In the genomic region with DNA sequence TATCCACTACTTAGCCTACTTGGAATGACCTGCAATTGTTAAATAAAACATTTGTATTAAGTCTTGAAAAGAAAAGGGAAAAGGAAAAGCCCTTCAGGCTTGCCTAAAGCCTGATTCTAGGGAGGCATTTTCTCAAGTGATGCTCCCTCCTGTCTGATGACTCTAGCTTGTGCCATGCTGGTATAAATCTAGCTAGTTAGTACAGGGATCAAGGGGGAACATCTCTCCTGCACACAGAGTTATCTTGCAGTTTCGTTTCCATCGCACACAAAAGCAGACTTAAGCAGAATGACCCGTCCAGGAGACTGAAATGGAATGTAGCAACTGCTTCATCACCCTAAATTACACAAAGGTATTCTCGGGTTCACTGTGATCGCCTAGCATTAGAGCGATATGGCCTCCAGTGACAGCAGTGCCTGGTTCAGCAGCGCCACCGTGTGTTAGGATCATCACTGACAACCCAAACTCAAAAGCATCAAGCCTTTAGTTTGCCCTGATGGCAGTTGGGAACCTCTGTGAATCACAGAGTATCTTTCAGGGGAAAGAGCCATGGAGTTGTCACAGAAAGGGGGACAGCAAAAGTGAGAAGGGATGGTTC, we compare ENCODE assay signal across 9 mouse cellular contexts. TPM values are rescaled to one million over a fixed set of nuclear protein-coding genes. Genes with fewer than 3 reads are reported as not detected.
A peak's percentile ranks its signal among the peaks of the same experiment; 100 is the strongest.
DNase-seq lines count a peak whose midpoint lies in the region; ATAC-seq and TF ChIP-seq lines count a peak whose summit lies in the region.
"Had no signal": no experiment of that assay in that cellular context is flagged by ENCODE, and none has a peak within 500 bp of the region (broad histone marks: within the 10 kb centered on the region; RNA-seq: fewer than 3 reads in every experiment).

No protein-coding gene starts in this region.

- ATAC-seq in hematopoietic stem cell, adult 5-6 weeks (replicated peaks in 1 of 2; ENCODE audit: insufficient read depth in 1 of 2, low FRiP score in 2 of 2, low TSS enrichment in 1 of 2, low read depth in 1 of 2, poor library complexity in 2 of 2, severe bottlenecking in 2 of 2) = peak; percentile 39 to 52; a peak in 3 of 4 replicates

- H3K4me1 ChIP-seq in MEL (ENCODE audit: control insufficient read depth in 1 of 2, insufficient read depth in 2 of 2, low read length in 2 of 2) = peaks cover 0 to 11% of the 10 kb centered on the region in 2 experiments; a peak in 2 of 4 replicates

- TF ChIP-seq POLR2A in MEL (IDR thresholded peaks at IDR 0.05; ENCODE audit: control insufficient read depth in 1 of 2, insufficient read depth in 1 of 2, low read depth in 1 of 2, low read length in 2 of 2, poor library complexity in 1 of 2) = no peak

- H3K79me2 ChIP-seq in MEL (ENCODE audit: control insufficient read depth, insufficient read depth, low read length, poor library complexity) = no peaks in the 10 kb centered on the region

- H3K27me3 ChIP-seq in MEL (ENCODE audit: control insufficient read depth in 1 of 2, insufficient read depth in 2 of 2, low read length in 2 of 2) = no peaks in the 10 kb centered on the region; a peak in 1 of 4 replicates
- H3K27me3 ChIP-seq: heart, embryonic 15.5 days had no signal

- peak; percentile 92 for TF ChIP-seq RAD21 in MEL (IDR thresholded peaks at IDR 0.05; ENCODE audit: low read depth, low read length)

- H3K9me3 ChIP-seq in MEL (replicated peaks; ENCODE audit: insufficient read depth, low read length) = no peaks in the 10 kb centered on the region
- H3K9me3 ChIP-seq: heart, embryonic 15.5 days had no signal

- H3K4me3 ChIP-seq in MEL (ENCODE audit: control insufficient read depth in 1 of 2, insufficient read depth in 1 of 2, low read depth in 2 of 2, low read length in 2 of 2) = no peak overlapping the region; a peak in 1 of 4 replicates
- H3K4me3 ChIP-seq: heart, embryonic 15.5 days had no signal

- H3K27ac ChIP-seq in MEL (ENCODE audit: control insufficient read depth, low read depth, low read length) = no peak overlapping the region
- H3K27ac ChIP-seq: heart, embryonic 15.5 days had no signal

- no peak overlapping the region for H3K9ac ChIP-seq in MEL (ENCODE audit: control insufficient read depth, low read depth, low read length, poor library complexity, severe bottlenecking)
- H3K9ac ChIP-seq: heart, embryonic 15.5 days had no signal

- TF ChIP-seq EP300 in MEL (IDR thresholded peaks at IDR 0.05; ENCODE audit: low read depth in 1 of 2, low read length in 2 of 2) = no peak

- peak; percentile 80 for DNase-seq in MEL (ENCODE audit: low read depth, low spot score)
- peak; percentile 90 to 93 for DNase-seq in cerebellum, adult 18-20 months
- DNase-seq in forelimb bud, embryonic 11.5 days (ENCODE audit: low read depth, low spot score) = peak; percentile 78
- peak; percentile 93 to 94 for DNase-seq in layer of hippocampus, postnatal 10 days (ENCODE audit: low spot score in 2 of 2)
- peak; percentile 76 for DNase-seq in lung, postnatal 25 days (ENCODE audit: low spot score)
- DNase-seq in retina, adult 2 months (ENCODE audit: low read depth, low spot score) = peak; percentile 67
- DNase-seq in thymus, postnatal 25 days = peak; percentile 82

- peak; percentile 86 to 91 (median 89) for TF ChIP-seq CTCF in MEL (IDR thresholded peaks at IDR 0.05 in 2 of 3, conservative IDR thresholded peaks at IDR 0.05 in 1 of 3; ENCODE audit: control insufficient read depth in 1 of 3, insufficient read depth in 1 of 3, low read depth in 2 of 3, low read length in 3 of 3, poor library complexity in 1 of 3, severe bottlenecking in 1 of 3)

- peaks cover 0 to 13% of the 10 kb centered on the region in 2 experiments; a peak in 2 of 4 replicates for H3K36me3 ChIP-seq in MEL (ENCODE audit: control insufficient read depth in 1 of 2, insufficient read depth in 2 of 2, low read length in 2 of 2)
- H3K36me3 ChIP-seq: heart, embryonic 15.5 days had no signal

TF ChIP-seq in MEL, 35 proteins besides CTCF, POLR2A, EP300 and RAD21:
- TF ChIP-seq MEF2A (IDR thresholded peaks at IDR 0.05; ENCODE audit: extremely low read depth, insufficient replicate concordance, low read depth, low read length, poor library complexity, severe bottlenecking) (no peak), ZC3H11A (IDR thresholded peaks at IDR 0.05; ENCODE audit: low read depth, low read length) (peak; percentile 75), SMC3 (IDR thresholded peaks at IDR 0.05; ENCODE audit: low read depth, low read length) (peak; percentile 93)

RNA-seq across cellular contexts. Expression of gene Sv2b, which starts 57.3 kb away (rescaled TPM):
- not detected in 2 replicates for total RNA-seq in MEL (2012; rRNA removed)
- not detected for polyA plus RNA-seq in MEL (2012; ENCODE audit: insufficient read depth in 1 of 2, insufficient read length in 2 of 2, low read depth in 1 of 2, low replicate concordance in 2 of 2, missing spikeins in 1 of 2)
- total RNA-seq in hematopoietic stem cell, adult 5-6 weeks (2017) = 0.13 TPM in 1 of 2 replicates, not detected in the other
- total RNA-seq in layer of hippocampus, postnatal 10 days (2021) = 100 to 1,000 TPM; 230 to 237 TPM

Comparison
In these comparisons a context has a peak if more than half of its experiments do, and no peak if none do; other contexts are left out.
1. RNA of gene Sv2b, which starts 57.3 kb away (total RNA-seq): 230 to 237 TPM in layer of hippocampus, postnatal 10 days; not detected in MEL and 0.13 TPM in hematopoietic stem cell, adult 5-6 weeks; every median in the first group is over 100 times any median in the second.
2. Peak in every context shown above with its lines, with median percentiles within 50 percentile points of each other: DNase-seq.